Mouse (Mus musculus): ENCODE data around the gene Tor1a. TPM values are rescaled to one million over a fixed set of nuclear protein-coding genes. Genes with fewer than 3 reads are reported as not detected.
A peak's percentile ranks its signal among the peaks of the same experiment; 100 is the strongest.

Tor1a gene
- polyA plus RNA-seq (2016; fragmentation: Nextera tagmentation; extraction: Ambion mirVana): 85.4 and 86.1 TPM in 2 replicates

DNA sequence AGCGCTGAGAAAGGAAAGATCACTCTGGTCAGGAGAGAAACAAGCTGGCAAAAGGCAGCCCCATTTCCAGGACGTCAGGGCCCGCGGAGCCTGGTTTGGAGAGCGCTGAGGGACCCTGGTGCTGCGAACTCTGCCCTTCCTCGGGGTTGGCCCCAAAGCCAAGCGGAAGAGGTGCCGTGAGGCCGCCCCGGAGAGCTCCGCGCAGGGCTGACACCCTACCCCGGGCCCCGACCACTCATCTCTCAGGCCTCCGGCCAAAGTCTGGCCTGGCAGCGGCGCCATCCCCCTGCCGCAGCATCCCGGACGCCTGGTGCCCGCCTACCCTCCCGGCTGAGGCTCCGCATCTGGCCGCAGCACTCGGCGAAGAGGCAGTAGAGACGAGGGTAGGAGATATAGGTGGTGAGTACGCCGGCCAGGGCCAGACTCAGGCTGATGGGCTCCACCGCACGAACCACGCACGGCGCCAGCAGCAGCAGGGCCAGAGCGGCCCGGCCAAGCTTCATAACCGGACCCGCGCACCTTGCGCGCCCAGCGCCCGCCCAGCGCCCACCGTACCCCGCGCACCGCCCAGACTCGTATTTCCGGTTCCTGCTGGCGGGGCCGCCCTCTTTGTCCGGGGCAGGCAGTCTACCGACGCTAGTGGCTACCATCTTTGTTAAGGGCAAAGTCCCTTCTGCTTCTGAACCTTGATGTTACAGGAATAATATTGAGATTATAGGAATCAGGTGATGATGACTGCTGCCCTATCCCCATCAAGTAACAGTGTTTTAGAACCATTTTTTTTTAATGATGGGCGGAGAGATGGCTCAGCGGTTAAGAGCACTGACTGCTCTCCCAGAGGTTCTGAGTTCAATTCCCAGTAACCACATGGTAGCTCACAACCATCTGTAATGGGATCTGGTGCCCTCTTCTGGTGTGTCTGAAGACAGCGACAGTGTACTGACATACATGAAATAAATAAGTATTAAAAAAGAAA, at the start of gene Tor1a:
Gene Tor1a, minus strand, starts transcription at position 582 of the 976 bp plus-strand sequence.
- 1% methylated on average over 59 of the region's 59 CpGs for WGBS
- Histone ChIP-seq H3K9ac (peak within 1 kb of the TSS; percentile 83), H3K4me3 (replicated peaks) (peak within 1 kb of the TSS; percentile 89), H3K27ac (peak within 1 kb of the TSS; percentile 57; the same call in 1 of the 2 replicates), H3K27me3 (no peaks in the 10 kb centered on the region), H3K36me3 (replicated peaks) (peaks cover 42% of the 10 kb centered on the region), H3K4me2 (peak within 1 kb of the TSS; percentile 93), H3K9me3 (no peaks in the 10 kb centered on the region), H3K4me1 (peaks cover 29% of the 10 kb centered on the region)
- peak; percentile 95 for ATAC-seq (ENCODE audit: low FRiP score)

DNA sequence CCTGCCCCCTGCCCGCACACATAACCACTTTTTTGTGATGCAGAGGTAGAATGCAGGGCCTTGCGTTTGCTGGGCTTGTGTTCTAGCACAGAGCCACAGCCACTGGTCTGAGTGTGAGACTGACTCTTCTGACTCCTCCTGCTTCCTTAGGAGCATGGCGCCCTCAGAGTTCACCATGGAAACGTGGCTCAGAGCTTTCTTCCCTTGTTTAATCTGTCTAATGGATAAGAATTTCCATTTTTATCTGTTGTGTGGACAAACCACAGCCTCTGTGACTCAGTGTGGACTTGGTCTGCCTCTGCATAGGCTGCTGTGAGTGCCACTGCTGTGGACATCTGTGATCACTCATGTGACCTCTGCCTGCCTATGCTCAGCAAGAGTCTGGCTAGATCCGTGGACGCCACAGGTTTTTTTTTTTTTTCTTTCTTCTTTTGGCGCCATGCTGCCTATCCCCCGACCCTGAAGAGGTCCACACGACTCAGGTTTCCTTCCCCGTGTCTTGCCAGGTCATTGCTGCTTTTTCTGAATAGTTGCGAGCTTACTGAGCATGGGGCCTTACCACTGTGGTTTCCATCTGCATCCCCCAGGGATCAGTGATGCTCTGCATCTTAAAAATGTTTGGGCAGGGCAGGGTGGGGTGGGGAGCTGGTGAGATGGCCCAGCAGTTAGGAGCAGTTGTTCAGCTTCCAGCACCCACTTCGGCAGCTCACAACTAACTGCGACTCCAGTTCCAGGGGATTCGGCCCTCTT, 45.8 kb upstream of the Tor1a start:
- no peaks in the 10 kb centered on the region for H3K4me1 ChIP-seq
- no peak overlapping the region for H3K9ac ChIP-seq
- H3K36me3 ChIP-seq (replicated peaks): peaks cover 45% of the 10 kb centered on the region
- 76% methylated on average over 14 of the region's 14 CpGs for WGBS
- H3K4me3 ChIP-seq (replicated peaks): no peak overlapping the region
- no peak for ATAC-seq (ENCODE audit: low FRiP score)
- no peaks in the 10 kb centered on the region for H3K27me3 ChIP-seq
- H3K9me3 ChIP-seq: no peaks in the 10 kb centered on the region
- no peak overlapping the region for H3K27ac ChIP-seq
- H3K4me2 ChIP-seq: no peak overlapping the region

GRCm38 (mm10) chr2:31007208-31007607, 39.5 kb upstream of the Tor1a start:
- ATAC-seq (ENCODE audit: low FRiP score): no peak
- WGBS: 93% methylated on average over 5 of the region's 5 CpGs
- no peaks in the 10 kb centered on the region for H3K9me3 ChIP-seq
- H3K4me2 ChIP-seq: no peak overlapping the region
- no peaks in the 10 kb centered on the region for H3K4me1 ChIP-seq
- no peak overlapping the region for H3K9ac ChIP-seq
- no peak overlapping the region for H3K4me3 ChIP-seq (replicated peaks)
- H3K27me3 ChIP-seq: no peaks in the 10 kb centered on the region
- H3K36me3 ChIP-seq (replicated peaks): peaks cover 53% of the 10 kb centered on the region
- H3K27ac ChIP-seq: 0 out of 2 replicates have a peak overlapping the region, but pooled peaks have one; percentile 25

- ATAC-seq (ENCODE audit: low FRiP score): no peak
- H3K36me3 ChIP-seq (replicated peaks): peaks cover 50% of the 10 kb centered on the region
- 94% methylated on average over 5 of the region's 5 CpGs for WGBS
Observed at GRCm38 (mm10) chr2:31006434-31006833, 38.7 kb upstream of the Tor1a start.

GRCm38 (mm10) chr2:31005453-31005852, 37.7 kb upstream of the Tor1a start:
- H3K9me3 ChIP-seq: no peaks in the 10 kb centered on the region
- no peak overlapping the region for H3K4me3 ChIP-seq (replicated peaks)
- no peak overlapping the region for H3K9ac ChIP-seq
- peaks cover 40% of the 10 kb centered on the region for H3K36me3 ChIP-seq (replicated peaks)
- 77% methylated on average over 2 of the region's 2 CpGs for WGBS
- H3K27ac ChIP-seq: no peak overlapping the region
- no peak for ATAC-seq (ENCODE audit: low FRiP score)
- no peaks in the 10 kb centered on the region for H3K27me3 ChIP-seq
- no peak overlapping the region for H3K4me2 ChIP-seq
- H3K4me1 ChIP-seq: no peaks in the 10 kb centered on the region

More at GRCm38 (mm10) chr2:31006434-31006833, 38.7 kb upstream of the Tor1a start:
- H3K27ac ChIP-seq: no peak overlapping the region
- no peak overlapping the region for H3K4me3 ChIP-seq (replicated peaks)
- H3K4me2 ChIP-seq: no peak overlapping the region
- no peaks in the 10 kb centered on the region for H3K27me3 ChIP-seq
- no peaks in the 10 kb centered on the region for H3K4me1 ChIP-seq
- H3K9me3 ChIP-seq: no peaks in the 10 kb centered on the region
- no peak overlapping the region for H3K9ac ChIP-seq

- H3K27me3 ChIP-seq: no peaks in the 10 kb centered on the region
- H3K9me3 ChIP-seq: no peaks in the 10 kb centered on the region
- H3K9ac ChIP-seq: no peak overlapping the region
- no peaks in the 10 kb centered on the region for H3K4me1 ChIP-seq
- H3K36me3 ChIP-seq (replicated peaks): peaks cover 37% of the 10 kb centered on the region
- no peak overlapping the region for H3K4me3 ChIP-seq (replicated peaks)
- 97% methylated on average over 10 of the region's 10 CpGs for WGBS
- no peak for ATAC-seq (ENCODE audit: low FRiP score)
- H3K27ac ChIP-seq: no peak overlapping the region
- no peak overlapping the region for H3K4me2 ChIP-seq
Observed at GRCm38 (mm10) chr2:31002857-31003256, 35.1 kb upstream of the Tor1a start.

DNA sequence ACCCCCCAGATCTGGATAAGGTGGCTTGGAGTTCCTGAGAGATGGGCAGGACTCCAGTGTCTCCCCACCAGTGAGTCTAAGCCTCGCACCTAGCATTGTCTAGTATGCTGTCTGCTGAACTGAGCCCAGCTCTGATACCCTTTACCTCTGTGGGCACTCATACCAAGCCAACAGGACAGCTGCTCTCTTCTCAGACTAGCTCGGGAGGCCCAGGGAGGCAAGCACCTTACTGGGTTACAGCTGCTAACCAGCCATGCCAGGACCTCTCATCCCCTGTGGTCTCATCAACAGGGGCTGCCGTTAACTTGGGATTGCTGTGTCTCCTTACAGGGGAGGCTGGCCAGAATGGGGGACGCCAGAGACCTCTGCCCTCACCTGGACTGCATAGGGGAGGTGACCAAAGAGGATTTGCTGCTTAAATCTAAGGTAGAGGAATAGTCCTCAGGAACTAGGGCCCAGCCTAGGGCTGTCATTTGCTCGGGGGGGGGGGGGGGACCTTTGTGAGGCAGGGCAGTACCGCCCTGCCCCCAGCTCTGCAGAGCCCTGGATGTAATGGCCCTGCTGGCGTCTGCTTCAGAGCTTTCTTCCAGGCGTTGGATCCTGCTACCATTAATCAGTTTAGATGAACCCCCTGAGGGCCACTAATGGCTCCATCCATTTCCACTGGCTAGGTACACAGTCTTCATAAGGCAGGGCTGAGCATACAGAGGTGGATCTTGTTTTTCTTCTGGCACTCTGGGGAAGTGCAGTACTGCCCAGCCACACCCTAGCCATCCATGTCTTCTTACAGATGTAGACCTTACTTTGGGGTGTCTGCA, 30.9 kb upstream of the Tor1a start:
- Histone ChIP-seq H3K4me1 (no peaks in the 10 kb centered on the region), H3K9ac (no peak overlapping the region), H3K27ac (no peak overlapping the region), H3K4me3 (replicated peaks) (no peak overlapping the region), H3K4me2 (no peak overlapping the region), H3K9me3 (no peaks in the 10 kb centered on the region), H3K27me3 (no peaks in the 10 kb centered on the region), H3K36me3 (replicated peaks) (peaks cover 13% of the 10 kb centered on the region)
- ATAC-seq (ENCODE audit: low FRiP score): no peak
- 76% methylated on average over 8 of the region's 8 CpGs for WGBS

GRCm38 (mm10) chr2:30995432-30995996, 27.8 kb upstream of the Tor1a start:
- Histone ChIP-seq H3K4me3 (replicated peaks) (no peak overlapping the region), H3K9ac (no peak overlapping the region)
- 76% methylated on average over 11 of the region's 11 CpGs for WGBS

GRCm38 (mm10) chr2:30994853-30995252, 27.1 kb upstream of the Tor1a start:
- Histone ChIP-seq H3K4me3 (replicated peaks) (no peak overlapping the region), H3K36me3 (replicated peaks) (no peaks in the 10 kb centered on the region; the same call in 1 of the 2 replicates), H3K27me3 (no peaks in the 10 kb centered on the region), H3K4me2 (no peak overlapping the region), H3K9me3 (no peaks in the 10 kb centered on the region), H3K9ac (no peak overlapping the region), H3K27ac (no peak overlapping the region), H3K4me1 (no peaks in the 10 kb centered on the region)
- 94% methylated on average over 4 of the region's 4 CpGs for WGBS
- no peak for ATAC-seq (ENCODE audit: low FRiP score)

More at GRCm38 (mm10) chr2:30995432-30995996, 27.8 kb upstream of the Tor1a start:
- H3K9me3 ChIP-seq: no peaks in the 10 kb centered on the region
- H3K36me3 ChIP-seq (replicated peaks): peaks cover 6% of the 10 kb centered on the region; the same call in 1 of the 2 replicates
- no peaks in the 10 kb centered on the region for H3K27me3 ChIP-seq
- H3K27ac ChIP-seq: no peak overlapping the region
- H3K4me1 ChIP-seq: no peaks in the 10 kb centered on the region
- no peak for ATAC-seq (ENCODE audit: low FRiP score)
- H3K4me2 ChIP-seq: no peak overlapping the region

GRCm38 (mm10) chr2:30990221-30990620, 22.5 kb upstream of the Tor1a start:
- Histone ChIP-seq H3K4me1 (peaks cover 3% of the 10 kb centered on the region; the same call in 1 of the 2 replicates), H3K36me3 (replicated peaks) (no peaks in the 10 kb centered on the region), H3K4me3 (replicated peaks) (no peak overlapping the region), H3K4me2 (no peak overlapping the region), H3K27me3 (no peaks in the 10 kb centered on the region), H3K27ac (no peak overlapping the region), H3K9me3 (no peaks in the 10 kb centered on the region), H3K9ac (no peak overlapping the region)
- no peak for ATAC-seq (ENCODE audit: low FRiP score)
- WGBS: 89% methylated on average over 9 of the region's 9 CpGs
